Mouse (Mus musculus) ES-Bruce4 (cell line): ENCODE data around the gene Plcb4. TPM values are rescaled to one million over a fixed set of nuclear protein-coding genes. Genes with fewer than 3 reads are reported as not detected.

Source experiments
- H3K27ac ChIP-seq: 2 replicates; pipeline ENCODE4 v1.5.1; 2012; ENCODE audit warnings: low read length, inconsistent platforms; ENCODE audit not compliant: insufficient read depth
- H3K27me3 ChIP-seq: 2 replicates; pipeline ENCODE4 v1.6.1; 2012; ENCODE audit warnings: mild to moderate bottlenecking, low read length, inconsistent platforms; ENCODE audit not compliant: control insufficient read depth, poor library complexity, insufficient read depth, severe bottlenecking
- H3K36me3 ChIP-seq: 2 replicates; pipeline ENCODE4 v1.6.1; 2012; ENCODE audit warnings: inconsistent platforms, mild to moderate bottlenecking, low read length, moderate library complexity; ENCODE audit not compliant: control insufficient read depth, poor library complexity, insufficient read depth, severe bottlenecking
- H3K4me1 ChIP-seq: one replicate; pipeline ENCODE4 v1.8.1; 2011; ENCODE audit warnings: low read length; ENCODE audit not compliant: control insufficient read depth, insufficient read depth
- H3K4me3 ChIP-seq: 2 replicates; pipeline ENCODE4 v1.5.1; 2011; ENCODE audit warnings: low read depth, mild to moderate bottlenecking, low read length
- H3K9ac ChIP-seq: 2 replicates; pipeline ENCODE4 v1.6.1; 2012; ENCODE audit warnings: low read depth, mild to moderate bottlenecking, inconsistent platforms; ENCODE audit not compliant: poor library complexity, severe bottlenecking
- H3K9me3 ChIP-seq: replicated peaks from 2 replicates; pipeline ENCODE4 v1.6.1; 2012; ENCODE audit warnings: mild to moderate bottlenecking, low read length, inconsistent platforms; ENCODE audit not compliant: control insufficient read depth, poor library complexity, insufficient read depth, severe bottlenecking
- CTCF ChIP-seq: IDR thresholded peaks from one replicate; pipeline ENCODE4 v1.8.1; 2011; ENCODE audit warnings: low read depth, low read length
- EP300 ChIP-seq: IDR thresholded peaks from 2 replicates; pipeline ENCODE4 v1.6.1; 2011; ENCODE audit warnings: low read depth, low read length; ENCODE audit not compliant: insufficient read depth
- POLR2A ChIP-seq: IDR thresholded peaks from one replicate; pipeline ENCODE4 v1.8.1; 2011; ENCODE audit warnings: low read length; ENCODE audit not compliant: insufficient read depth
- polyA plus RNA-seq: library from polyadenylated mRNA; stranded (reverse); fragments of >200 nt; gene quantifications from 2 replicates; pipeline ENCODE4 v1.2.4, GENCODE M21; 2011; ENCODE audit warnings: low read depth; ENCODE audit not compliant: missing spikeins, insufficient read depth, insufficient read length

Gene Plcb4
- polyA plus RNA-seq, 1 experiment: 19.3 TPM

DNA sequence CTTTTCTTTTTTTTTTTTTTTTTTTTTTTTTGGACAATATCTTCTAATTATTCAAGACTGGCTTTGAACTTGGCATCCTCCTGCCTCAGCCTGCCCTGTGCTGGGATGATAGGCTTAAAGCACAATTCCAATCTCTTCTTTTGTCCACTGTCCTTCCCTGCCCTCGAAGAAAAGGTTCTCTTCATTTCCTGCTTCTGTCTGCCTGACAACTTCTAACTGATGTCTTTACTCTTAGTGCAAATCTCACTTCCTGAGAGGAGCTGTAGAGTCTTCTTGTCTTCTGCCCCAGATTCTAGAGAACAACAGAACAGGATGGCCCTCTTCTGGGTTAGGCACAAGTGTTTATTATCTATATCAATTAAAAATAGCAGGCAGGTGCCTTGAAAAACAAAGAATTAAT lies 80.1 kb downstream of the Plcb4 start:
- H3K9me3 ChIP-seq: no peaks in the 10 kb centered on the region
- H3K36me3 ChIP-seq: no peaks in the 10 kb centered on the region
- H3K27me3 ChIP-seq: no peaks in the 10 kb centered on the region
- H3K9ac ChIP-seq: no peak overlapping the region
- no peak overlapping the region for H3K27ac ChIP-seq
- H3K4me3 ChIP-seq: no peak overlapping the region
- H3K4me1 ChIP-seq: peaks cover under 1% of the 10 kb centered on the region
- TF ChIP-seq POLR2A (no peak), EP300 (no peak), CTCF (no peak)

DNA sequence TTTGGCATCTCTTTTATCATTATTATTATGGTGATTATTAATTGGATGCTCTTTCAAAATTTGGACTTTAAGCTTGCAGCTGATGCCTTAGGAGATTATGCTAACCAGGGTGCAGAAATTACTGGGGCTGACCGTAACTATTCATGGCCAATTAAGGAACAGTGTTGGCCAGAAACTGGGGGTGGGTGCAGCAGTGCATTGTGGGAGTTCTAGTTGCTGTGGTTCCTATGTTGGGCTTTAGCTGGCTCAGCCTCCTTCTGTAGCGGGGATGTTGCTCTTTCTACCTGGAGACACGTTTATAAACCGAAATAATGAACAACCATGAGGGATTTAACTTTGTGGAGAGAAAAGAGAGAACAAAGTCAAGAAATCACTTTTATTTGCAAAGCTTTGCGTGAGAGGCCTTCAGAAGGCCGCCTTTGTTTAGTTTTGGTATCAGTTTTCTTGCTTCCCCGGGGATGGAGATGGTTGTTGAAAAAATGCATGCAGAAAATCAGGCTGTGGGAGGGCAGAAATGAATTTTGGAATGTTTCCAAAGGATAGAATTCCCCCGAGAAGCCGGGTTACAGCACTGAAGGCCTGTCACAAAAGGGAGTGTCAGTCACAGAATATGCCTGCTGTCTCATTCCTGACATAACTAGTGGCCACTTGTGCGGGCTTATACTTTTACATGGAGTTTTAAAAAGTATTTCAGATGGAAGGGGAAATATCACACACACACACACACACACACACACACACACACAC lies 84.3 kb downstream of the Plcb4 start:
- no peaks in the 10 kb centered on the region for H3K36me3 ChIP-seq
- H3K27ac ChIP-seq: no peak overlapping the region
- H3K4me1 ChIP-seq: no peaks in the 10 kb centered on the region
- no peaks in the 10 kb centered on the region for H3K27me3 ChIP-seq
- H3K4me3 ChIP-seq: no peak overlapping the region
- no peak overlapping the region for H3K9ac ChIP-seq
- TF ChIP-seq POLR2A: no peak
- no peak for TF ChIP-seq CTCF
- TF ChIP-seq EP300: no peak
- no peaks in the 10 kb centered on the region for H3K9me3 ChIP-seq

DNA sequence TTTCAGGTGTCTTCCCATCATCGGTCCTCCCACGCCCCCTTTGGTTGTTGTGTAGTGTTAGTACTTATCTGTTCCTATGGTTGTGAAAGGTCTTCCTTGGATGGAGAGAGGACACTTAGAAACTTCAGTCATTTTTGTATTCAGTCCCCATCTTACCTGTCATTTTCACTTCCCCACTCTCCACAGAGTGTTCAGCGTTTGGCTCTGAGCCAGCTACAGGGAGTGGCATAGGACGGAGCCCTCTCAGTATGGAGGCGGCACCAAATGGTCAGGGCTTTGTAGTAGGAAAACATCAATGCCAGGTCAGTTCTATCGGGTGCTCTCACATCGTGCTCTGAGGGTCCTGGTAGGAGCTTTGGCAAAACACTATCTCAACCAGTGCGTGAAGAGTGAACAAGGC lies 85.9 kb downstream of the Plcb4 start:
- Histone ChIP-seq H3K4me3 (no peak overlapping the region), H3K27me3 (no peaks in the 10 kb centered on the region), H3K9me3 (no peaks in the 10 kb centered on the region), H3K9ac (no peak overlapping the region), H3K27ac (no peak overlapping the region), H3K4me1 (no peaks in the 10 kb centered on the region), H3K36me3 (no peaks in the 10 kb centered on the region)
- TF ChIP-seq EP300: no peak
- TF ChIP-seq POLR2A: no peak
- no peak for TF ChIP-seq CTCF

DNA sequence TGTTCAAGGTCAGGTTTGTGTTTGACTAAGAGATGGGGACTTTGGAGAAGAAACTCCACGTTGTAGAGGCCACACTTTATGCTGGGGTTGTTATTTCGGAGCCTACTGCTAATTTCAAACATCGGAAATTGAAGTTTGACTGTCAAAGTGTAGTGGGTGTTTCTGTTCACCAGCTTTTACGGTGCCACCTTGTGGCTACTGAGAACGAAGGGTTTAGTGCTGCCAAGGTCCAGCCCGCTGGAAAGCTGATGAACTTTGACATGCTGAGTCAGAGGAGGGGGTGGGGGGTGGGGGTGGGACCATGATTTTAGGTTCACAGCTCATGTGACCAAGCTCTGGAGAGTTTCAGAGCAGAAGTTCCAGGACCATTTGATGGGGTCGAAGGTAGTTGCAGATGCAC lies 86.3 kb downstream of the Plcb4 start:
- Histone ChIP-seq H3K9ac (no peak overlapping the region), H3K4me1 (no peaks in the 10 kb centered on the region), H3K27ac (no peak overlapping the region), H3K4me3 (no peak overlapping the region), H3K36me3 (no peaks in the 10 kb centered on the region), H3K27me3 (no peaks in the 10 kb centered on the region), H3K9me3 (no peaks in the 10 kb centered on the region)
- TF ChIP-seq POLR2A (no peak), CTCF (peak; percentile 10), EP300 (no peak)

DNA sequence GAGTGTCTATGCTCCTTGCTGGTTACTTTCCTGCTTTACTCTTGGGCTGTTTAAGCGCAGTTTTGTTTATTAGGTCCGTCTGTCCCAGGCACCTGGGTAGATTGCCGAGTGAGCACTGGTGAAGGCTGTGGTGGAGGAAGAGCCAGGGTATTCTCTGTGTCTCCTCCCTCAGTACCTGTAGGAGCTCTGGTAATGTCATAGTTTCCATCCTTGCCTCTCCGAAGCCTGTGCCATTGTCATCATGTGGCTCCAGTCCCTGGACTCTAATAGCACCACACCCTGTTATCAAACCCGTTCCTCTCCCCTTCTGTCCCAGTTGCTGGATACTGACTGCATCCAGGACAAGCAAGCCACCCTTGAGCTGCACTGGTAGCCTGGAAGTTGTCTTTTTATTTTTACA lies 89.6 kb downstream of the Plcb4 start:
- Histone ChIP-seq H3K27ac (no peak overlapping the region), H3K9me3 (no peaks in the 10 kb centered on the region), H3K9ac (no peak overlapping the region), H3K36me3 (no peaks in the 10 kb centered on the region), H3K4me3 (no peak overlapping the region), H3K4me1 (peaks cover 2% of the 10 kb centered on the region), H3K27me3 (no peaks in the 10 kb centered on the region)
- TF ChIP-seq POLR2A (no peak), EP300 (no peak), CTCF (no peak)

DNA sequence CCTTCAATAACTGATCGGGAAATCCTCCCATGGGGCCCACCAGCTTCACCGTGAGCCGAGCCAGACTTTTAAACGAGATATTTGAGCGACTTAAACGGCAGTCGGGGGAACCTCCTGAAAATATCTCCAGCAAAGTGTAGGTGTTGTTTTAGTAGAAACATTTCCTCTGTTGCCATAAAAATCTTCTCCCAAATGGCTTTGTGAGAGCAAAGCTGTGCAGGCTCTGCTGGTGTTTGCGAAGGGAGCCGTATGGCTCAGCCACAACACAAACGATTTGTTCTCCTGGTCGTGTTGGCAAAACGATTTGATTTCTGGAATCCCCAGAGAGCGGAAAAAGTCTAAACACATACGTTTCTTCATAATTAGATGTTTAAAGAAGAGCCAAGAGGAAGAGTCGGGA lies 90.8 kb downstream of the Plcb4 start:
- no peak for TF ChIP-seq POLR2A
- no peak for TF ChIP-seq EP300
- TF ChIP-seq CTCF: no peak
- Histone ChIP-seq H3K9ac (no peak overlapping the region), H3K36me3 (no peaks in the 10 kb centered on the region), H3K9me3 (no peaks in the 10 kb centered on the region), H3K4me3 (no peak overlapping the region), H3K4me1 (peaks cover 2% of the 10 kb centered on the region), H3K27ac (no peak overlapping the region), H3K27me3 (no peaks in the 10 kb centered on the region)
